Mouse (Mus musculus): ENCODE data around the gene Prokr1. TPM values are rescaled to one million over a fixed set of nuclear protein-coding genes. Genes with fewer than 3 reads are reported as not detected.

Prokr1 gene
- 0.16 to 0.69 TPM (median 0.23 TPM) in 4 replicates for total RNA-seq (2023; ENCODE audit: inconsistent age)

GRCm38 (mm10) chr6:87590394-87591281 is at the start of gene Prokr1:
Gene Prokr1, minus strand, starts transcription at chr6:87590743.

GRCm38 (mm10) chr6:87532953-87533710 is 57.4 kb downstream of the Prokr1 start, which contains the start of gene Arhgap25:
Gene Arhgap25, minus strand, starts transcription at chr6:87533259.

Other genes with a start within 250 kb of the Prokr1 start
- gene Gkn1, start 239.8 kb downstream of the Prokr1 start, total RNA-seq (2023; ENCODE audit: inconsistent age), result not detected in 4 replicates
- gene Gkn2, start 217.4 kb downstream of the Prokr1 start, total RNA-seq (2023; ENCODE audit: inconsistent age), result not detected in 4 replicates
- not detected in 4 replicates for gene Gkn3, start 201.8 kb downstream of the Prokr1 start, total RNA-seq (2023; ENCODE audit: inconsistent age)
- not detected in 4 replicates for gene Bmp10, start 161.7 kb downstream of the Prokr1 start, total RNA-seq (2023; ENCODE audit: inconsistent age)
- gene Arhgap25, start 57.5 kb downstream of the Prokr1 start, total RNA-seq (2023; ENCODE audit: inconsistent age), result 148 to 165 TPM (median 155 TPM) in 4 replicates
- 4.6 to 5.4 TPM (median 5.1 TPM) in 4 replicates for gene Aplf, start 81.5 kb upstream of the Prokr1 start, total RNA-seq (2023; ENCODE audit: inconsistent age)
- not detected in 4 replicates for gene Efcc1, start 140.1 kb upstream of the Prokr1 start, total RNA-seq (2023; ENCODE audit: inconsistent age)
- not detected in 4 replicates for gene Gp9, start 187.3 kb upstream of the Prokr1 start, total RNA-seq (2023; ENCODE audit: inconsistent age)
- gene Rab43, start 221.4 kb upstream of the Prokr1 start, total RNA-seq (2023; ENCODE audit: inconsistent age), result 38.7 to 63.6 TPM (median 58.1 TPM) in 4 replicates
- 3.3 to 9.1 TPM (median 5.8 TPM) in 4 replicates for gene Gm45140, start 245.1 kb upstream of the Prokr1 start, total RNA-seq (2023; ENCODE audit: inconsistent age)
- gene Isy1, start 248.1 kb upstream of the Prokr1 start, total RNA-seq (2023; ENCODE audit: inconsistent age), result 88.7 to 106 TPM (median 102 TPM) in 4 replicates

Data from B cell, adult (primary cell).